Mouse (Mus musculus) G1E-ER4 (cell line): ENCODE results near the gene Il1b. TPM values are rescaled to one million over a fixed set of nuclear protein-coding genes. Genes with fewer than 3 reads are reported as not detected.

Experiments
- GATA1 ChIP-seq: IDR thresholded peaks from one replicate; pipeline ENCODE4 v1.8.0; 2012; ENCODE audit warnings: low read length, inconsistent platforms
- polyA plus RNA-seq: library from polyadenylated mRNA; stranded (reverse); fragments of >175 nt; gene quantifications from 2 replicates; pipeline ENCODE4 v1.2.3, GENCODE M21; 2012

Il1b gene
- polyA plus RNA-seq, 1 experiment = 0.04 TPM

DNA sequence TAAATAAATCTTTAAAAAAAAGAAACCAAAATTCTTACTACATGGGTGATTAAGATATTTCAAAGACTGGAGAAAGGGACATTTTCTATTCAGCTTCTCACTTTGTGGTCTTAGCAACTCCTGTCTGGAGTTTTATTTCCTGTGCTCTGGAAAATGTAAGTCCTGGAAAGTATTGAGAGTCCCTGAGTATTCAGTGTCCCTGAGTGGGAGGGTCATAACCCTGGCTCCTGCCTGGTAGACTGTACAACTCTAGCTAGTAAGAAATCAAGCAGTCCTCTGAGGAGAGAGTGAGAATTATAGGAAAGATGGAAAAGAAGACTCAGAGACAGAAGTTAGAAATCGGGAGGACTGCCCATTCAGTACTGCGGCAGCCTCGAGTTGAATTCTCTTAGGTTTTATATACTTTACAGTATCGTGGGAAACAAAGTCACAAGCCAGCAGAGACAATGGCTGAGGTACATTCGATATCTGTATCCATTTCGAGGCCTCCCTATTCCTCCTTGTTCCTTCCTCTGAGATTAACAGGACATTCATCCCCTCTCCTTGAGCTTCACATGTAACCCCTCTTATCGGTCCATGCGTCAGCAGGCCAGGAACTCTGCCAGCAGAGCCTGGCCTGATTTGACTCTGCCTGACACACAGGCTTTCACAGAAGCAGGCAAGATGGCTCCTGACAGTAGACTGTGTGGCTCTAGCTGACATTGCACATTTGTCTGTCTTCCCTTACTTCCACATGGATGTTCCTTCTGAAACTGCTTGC is 12.8 kb upstream of the Il1b start:
- TF ChIP-seq GATA1 = no peak

GRCm38 (mm10) chr2:129380746-129381474 is 10.0 kb upstream of the Il1b start:
- TF ChIP-seq GATA1 = no peak

GRCm38 (mm10) chr2:129380211-129380610 is 9.3 kb upstream of the Il1b start:
- TF ChIP-seq GATA1 = no peak

GRCm38 (mm10) chr2:129373307-129373706 is 2.4 kb upstream of the Il1b start:
- no peak for TF ChIP-seq GATA1

- peak; percentile 78 for TF ChIP-seq GATA1
These were observed 1.3 kb downstream of the Il1b start for GRCm38 (mm10) chr2:129369615-129370014.

- TF ChIP-seq GATA1 = no peak
These were observed 2.1 kb downstream of the Il1b start for GRCm38 (mm10) chr2:129368795-129369194.

DNA sequence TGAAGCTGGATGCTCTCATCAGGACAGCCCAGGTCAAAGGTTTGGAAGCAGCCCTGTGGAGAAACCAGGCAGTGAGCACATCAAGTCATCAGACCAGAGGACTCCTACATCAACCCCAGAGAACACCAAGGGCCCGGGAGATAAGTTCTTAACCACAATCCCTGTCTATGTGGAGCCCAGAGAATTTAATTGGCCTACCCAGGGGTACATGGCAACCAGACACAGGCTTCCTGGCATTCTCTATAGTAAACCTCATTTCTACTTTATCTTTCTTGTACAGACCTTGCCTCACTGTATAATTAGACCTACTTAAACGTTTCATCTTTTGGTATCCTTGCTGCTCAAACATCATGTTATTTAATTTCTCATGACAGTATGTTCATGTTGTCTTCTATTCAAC is 2.8 kb downstream of the Il1b start:
- peak; percentile 58 for TF ChIP-seq GATA1

DNA sequence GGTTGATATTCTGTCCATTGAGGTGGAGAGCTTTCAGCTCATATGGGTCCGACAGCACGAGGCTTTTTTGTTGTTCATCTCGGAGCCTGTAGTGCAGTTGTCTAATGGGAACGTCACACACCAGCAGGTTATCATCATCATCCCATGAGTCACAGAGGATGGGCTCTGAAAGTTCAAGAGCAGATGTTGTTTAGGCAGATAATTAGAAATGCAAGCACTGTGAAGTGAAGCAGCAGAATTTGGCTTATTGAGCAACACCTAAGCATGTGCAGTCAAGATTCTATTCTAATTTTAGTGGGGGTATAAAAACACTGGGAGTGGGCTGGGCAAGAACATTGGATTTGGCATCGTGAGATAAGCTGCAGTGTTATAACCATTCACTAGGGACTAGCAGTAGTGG is 3.7 kb downstream of the Il1b start:
- TF ChIP-seq GATA1 = no peak

DNA sequence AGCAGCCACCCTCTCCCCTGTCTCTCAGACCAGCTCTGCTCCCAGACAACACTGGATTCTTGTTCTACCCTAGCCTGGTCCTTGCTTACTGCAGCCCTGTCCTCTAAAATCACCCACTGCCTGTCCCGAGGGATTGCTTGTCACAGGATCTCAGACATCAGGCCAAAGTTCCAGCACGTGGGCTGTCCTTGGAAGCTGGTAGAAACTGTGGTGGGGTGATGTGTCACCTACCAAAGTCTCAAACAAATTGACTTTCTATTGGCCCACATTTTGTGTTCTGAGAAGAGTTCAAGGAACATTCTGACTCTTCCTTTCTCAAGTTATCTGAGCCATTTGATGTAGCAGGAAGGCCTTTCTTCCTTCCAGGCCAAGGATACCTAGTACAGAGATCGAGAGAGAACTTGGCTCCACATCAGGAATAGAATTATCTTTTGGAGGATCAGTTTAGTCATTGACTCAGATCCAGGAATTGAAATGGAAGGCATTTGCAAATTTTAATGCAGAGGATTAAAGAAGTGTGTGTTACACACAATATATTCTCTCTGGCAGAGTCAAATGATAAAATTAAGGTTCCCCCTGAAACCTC is 9.9 kb downstream of the Il1b start:
- no peak for TF ChIP-seq GATA1

DNA sequence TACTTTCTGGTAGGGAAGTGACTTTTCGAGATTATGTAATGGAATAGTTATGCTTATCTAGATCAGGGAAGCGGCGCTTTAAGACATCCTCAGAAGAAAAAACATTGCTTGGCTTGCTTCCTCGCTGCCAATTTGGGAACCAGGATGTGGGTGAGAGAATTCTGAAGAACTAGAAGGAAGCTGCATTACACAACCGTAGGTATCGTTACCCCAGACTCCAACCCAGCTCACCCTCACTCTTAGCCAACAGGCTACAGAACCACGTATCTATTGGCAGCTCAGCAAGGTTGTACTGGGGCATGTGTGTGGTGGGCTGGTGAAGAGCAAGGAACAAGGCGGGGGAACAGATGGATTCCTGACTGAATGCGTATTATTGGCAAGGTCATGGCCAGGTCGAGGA is 10.7 kb downstream of the Il1b start:
- TF ChIP-seq GATA1 = no peak

DNA sequence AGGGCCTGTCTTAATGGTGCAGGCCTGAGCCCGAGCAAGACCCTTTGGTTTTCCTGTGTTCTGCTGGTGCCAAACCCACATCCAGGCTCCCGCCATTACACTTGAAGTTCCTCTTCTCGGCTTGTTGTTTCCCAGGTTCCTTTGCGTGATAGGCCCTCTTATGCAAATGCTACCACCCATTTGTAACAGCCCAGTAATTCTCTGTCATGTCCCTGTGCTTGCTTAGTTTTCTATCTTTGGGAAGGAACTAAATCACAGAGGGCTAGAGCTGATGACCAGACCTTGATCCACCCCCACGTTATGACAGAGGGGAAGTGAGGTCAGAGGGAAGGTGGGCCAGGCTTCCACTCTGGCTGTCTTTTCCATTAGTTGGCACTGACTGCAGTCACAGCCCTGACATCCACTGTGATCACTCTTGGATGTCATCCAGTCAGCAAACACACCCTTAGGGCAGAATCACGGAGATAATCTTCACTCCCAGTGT is 32.8 kb downstream of the Il1b start:
- no peak for TF ChIP-seq GATA1

DNA sequence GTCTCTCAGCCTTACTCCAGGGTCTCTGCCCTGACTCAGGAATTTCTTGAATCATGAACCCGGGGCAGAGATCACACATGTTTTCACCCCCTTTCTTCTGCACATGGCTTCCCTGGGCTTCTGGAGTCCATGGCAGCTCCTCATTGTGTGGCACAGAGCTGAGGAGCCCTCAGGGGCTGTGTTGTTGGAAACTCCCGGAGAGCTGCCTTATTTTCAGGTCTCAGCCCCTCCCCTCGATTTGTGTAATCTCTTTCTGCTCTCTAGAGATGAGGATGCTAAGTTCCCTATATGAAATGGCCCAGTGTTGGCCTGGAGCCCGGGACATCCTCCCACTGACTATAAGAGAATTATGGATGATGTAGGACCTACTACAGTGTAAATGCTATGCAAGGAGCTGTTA is 37.5 kb downstream of the Il1b start:
- TF ChIP-seq GATA1 = no peak

- no peak for TF ChIP-seq GATA1
These were observed 40.4 kb downstream of the Il1b start for GRCm38 (mm10) chr2:129330540-129330939.

GRCm38 (mm10) chr2:129330024-129330423 is 40.9 kb downstream of the Il1b start:
- TF ChIP-seq GATA1 = no peak

GRCm38 (mm10) chr2:129328238-129328637 is 42.7 kb downstream of the Il1b start:
- TF ChIP-seq GATA1 = no peak

GRCm38 (mm10) chr2:129324216-129324615 is 46.7 kb downstream of the Il1b start:
- no peak for TF ChIP-seq GATA1
